ENCODE assay signal across 11 mouse cellular contexts in the genomic region with DNA sequence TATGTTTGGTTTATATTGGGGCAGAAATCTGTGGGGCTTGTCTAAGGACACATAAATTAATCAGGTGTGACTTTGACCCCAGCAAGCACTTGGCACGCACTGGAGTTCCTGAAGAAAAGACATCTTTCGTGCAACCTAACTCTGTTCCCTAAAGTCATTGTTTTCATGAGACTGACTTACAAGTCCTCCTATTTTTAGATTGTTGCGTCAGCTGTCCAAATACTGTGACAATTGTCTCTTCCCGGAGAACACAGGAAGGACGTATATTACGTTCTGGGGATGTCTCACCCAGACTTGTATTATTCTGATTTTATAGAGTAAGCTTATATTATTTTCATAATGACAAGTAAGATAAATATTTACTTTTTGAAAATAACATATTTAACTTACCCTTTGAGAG.
"Had no signal": no experiment of that assay in that cellular context is flagged by ENCODE, and none has a peak within 500 bp of the region (broad histone marks: within the 10 kb centered on the region; RNA-seq: fewer than 3 reads in every experiment).

No protein-coding gene starts in this region.

- H3K4me3 ChIP-seq: kidney, embryonic 15.5 days; limb, embryonic 13.5 days; midbrain, embryonic 10.5 days; neural tube, embryonic 13.5 days had no signal

- H3K27ac ChIP-seq: kidney, embryonic 15.5 days; limb, embryonic 13.5 days; liver, embryonic 14.5 days; midbrain, embryonic 10.5 days; neural tube, embryonic 13.5 days had no signal

- H3K9ac ChIP-seq: kidney, embryonic 15.5 days; limb, embryonic 13.5 days; liver, embryonic 14.5 days; neural tube, embryonic 13.5 days had no signal

- ATAC-seq: midbrain, embryonic 16.5 days had no signal

- H3K36me3 ChIP-seq: kidney, embryonic 15.5 days; limb, embryonic 13.5 days; midbrain, embryonic 10.5 days; neural tube, embryonic 13.5 days had no signal

- H3K9me3 ChIP-seq: kidney, embryonic 15.5 days; limb, embryonic 13.5 days; midbrain, embryonic 10.5 days; neural tube, embryonic 13.5 days had no signal

- H3K4me2 ChIP-seq: kidney, embryonic 15.5 days; limb, embryonic 13.5 days; neural tube, embryonic 13.5 days had no signal

- DNase-seq: retina, postnatal 1 day; right cerebral cortex, postnatal 4 days; spleen, adult 18-20 months; thymus, adult 18-20 months; thymus, postnatal 14 days had no signal

- H3K4me1 ChIP-seq: limb, embryonic 13.5 days; neural tube, embryonic 13.5 days had no signal

- H3K27me3 ChIP-seq: kidney, embryonic 15.5 days; limb, embryonic 13.5 days; neural tube, embryonic 13.5 days had no signal
